In the genomic region with DNA sequence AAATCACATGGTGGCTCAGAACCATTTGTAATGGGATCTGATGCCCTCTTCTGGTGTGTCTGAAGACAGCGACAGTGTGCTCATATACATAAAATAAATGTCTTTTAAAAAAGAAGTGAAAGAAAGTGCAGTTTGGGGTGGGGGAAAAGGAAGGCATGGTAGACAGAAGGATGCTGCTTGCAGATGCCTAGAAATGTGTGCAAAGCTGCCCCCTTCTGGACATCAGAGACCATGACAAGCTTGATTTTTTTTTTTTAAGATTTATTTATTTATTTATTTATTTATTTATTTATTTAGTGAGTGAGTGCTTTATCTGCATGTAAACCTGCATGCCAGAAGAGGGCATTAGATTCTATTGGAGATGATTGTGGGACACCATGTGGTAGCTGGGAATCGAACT, we compare ENCODE assay signal across 38 mouse cellular contexts. TPM values are rescaled to one million over a fixed set of nuclear protein-coding genes. Genes with fewer than 3 reads are reported as not detected.
DNase-seq lines count a peak whose midpoint lies in the region; ATAC-seq and TF ChIP-seq lines count a peak whose summit lies in the region.
"Had no signal": no experiment of that assay in that cellular context is flagged by ENCODE, and none has a peak within 500 bp of the region (broad histone marks: within the 10 kb centered on the region; RNA-seq: fewer than 3 reads in every experiment).

No protein-coding gene starts in this region.

- no peak overlapping the region for H3K4me3 ChIP-seq in kidney, postnatal 0 days (replicated peaks; ENCODE audit: low read depth, low read length)
- no peak overlapping the region for H3K4me3 ChIP-seq in lung, embryonic 14.5 days (ENCODE audit: low read depth, low read length)
- no peak overlapping the region for H3K4me3 ChIP-seq in MEL (ENCODE audit: control insufficient read depth in 1 of 2, insufficient read depth in 1 of 2, low read depth in 2 of 2, low read length in 2 of 2)
- H3K4me3 ChIP-seq in stomach, postnatal 0 days (ENCODE audit: low read depth, low read length): no peak overlapping the region
- H3K4me3 ChIP-seq: embryonic facial prominence, embryonic 10.5 days; embryonic facial prominence, embryonic 15.5 days; forebrain, embryonic 13.5 days; heart, embryonic 12.5 days; hindbrain, embryonic 15.5 days; limb, embryonic 10.5 days; limb, embryonic 15.5 days; midbrain, embryonic 13.5 days; neural tube, embryonic 13.5 days had no signal

- no peaks in the 10 kb centered on the region for H3K36me3 ChIP-seq in kidney, postnatal 0 days (ENCODE audit: insufficient read depth, low read length)
- no peaks in the 10 kb centered on the region for H3K36me3 ChIP-seq in lung, embryonic 14.5 days (ENCODE audit: insufficient read depth)
- no peaks in the 10 kb centered on the region for H3K36me3 ChIP-seq in MEL (ENCODE audit: control insufficient read depth in 1 of 2, insufficient read depth in 2 of 2, low read length in 2 of 2)
- H3K36me3 ChIP-seq in stomach, postnatal 0 days (ENCODE audit: control insufficient read depth, insufficient read depth, low read length): no peaks in the 10 kb centered on the region
- H3K36me3 ChIP-seq: embryonic facial prominence, embryonic 10.5 days; embryonic facial prominence, embryonic 15.5 days; heart, embryonic 12.5 days; hindbrain, embryonic 15.5 days; limb, embryonic 10.5 days; limb, embryonic 15.5 days; midbrain, embryonic 13.5 days; neural tube, embryonic 13.5 days had no signal

- H3K27me3 ChIP-seq in kidney, postnatal 0 days (ENCODE audit: insufficient read depth, low read length): 0 out of 2 replicates have a peak, but pooled peaks cover 4% of the 10 kb centered on the region
- no peaks in the 10 kb centered on the region for H3K27me3 ChIP-seq in lung, embryonic 14.5 days (ENCODE audit: insufficient read depth, low read length)
- peaks cover 0 to 1% of the 10 kb centered on the region in 2 experiments; a peak in 1 of 4 replicates for H3K27me3 ChIP-seq in MEL (ENCODE audit: control insufficient read depth in 1 of 2, insufficient read depth in 2 of 2, low read length in 2 of 2)
- H3K27me3 ChIP-seq in stomach, postnatal 0 days (ENCODE audit: control insufficient read depth, insufficient read depth, low read length): no peaks in the 10 kb centered on the region

- H3K9ac ChIP-seq in kidney, postnatal 0 days (ENCODE audit: low read depth, low read length): no peak overlapping the region
- no peak overlapping the region for H3K9ac ChIP-seq in lung, embryonic 14.5 days
- no peak overlapping the region for H3K9ac ChIP-seq in MEL (ENCODE audit: control insufficient read depth, low read depth, low read length, poor library complexity, severe bottlenecking)
- H3K9ac ChIP-seq in stomach, postnatal 0 days (ENCODE audit: low read length): no peak overlapping the region
- H3K9ac ChIP-seq: embryonic facial prominence, embryonic 15.5 days; forebrain, embryonic 13.5 days; heart, embryonic 12.5 days; hindbrain, embryonic 15.5 days; limb, embryonic 15.5 days; midbrain, embryonic 13.5 days; neural tube, embryonic 13.5 days had no signal

- TF ChIP-seq EP300 in MEL (IDR thresholded peaks at IDR 0.05; ENCODE audit: low read depth in 1 of 2, low read length in 2 of 2): no peak
- TF ChIP-seq EP300 in stomach, postnatal 0 days (optimal IDR thresholded peaks at IDR 0.05): no peak

- DNase-seq in kidney, postnatal 0 days (ENCODE audit: low spot score): no peak
- no peak for DNase-seq in kidney, postnatal 14 days
- no peak for DNase-seq in lung, embryonic 14.5 days
- no peak for DNase-seq in lung, postnatal 14 days
- DNase-seq in MEL (ENCODE audit: low read depth, low spot score): peak; percentile 19
- DNase-seq in stomach, postnatal 0 days (ENCODE audit: low spot score): no peak
- no peak for DNase-seq in embryo, embryonic 9.5 days (ENCODE audit: extremely low spot score)
- DNase-seq in embryo, embryonic 11 days: no peak
- DNase-seq: adrenal gland, postnatal 25 days; cerebellum, adult 18-20 months; cerebellum, postnatal 10 days; gastrocnemius, postnatal 10 days; heart, adult 11 months; heart, postnatal 4 days; kidney, adult 8-10 months; kidney, postnatal 10 days; right cerebral cortex, postnatal 14 days had no signal

- H3K27ac ChIP-seq in kidney, postnatal 0 days: no peak overlapping the region
- H3K27ac ChIP-seq in lung, embryonic 14.5 days (ENCODE audit: low read depth): no peak overlapping the region
- no peak overlapping the region for H3K27ac ChIP-seq in MEL (ENCODE audit: control insufficient read depth, low read depth, low read length)
- H3K27ac ChIP-seq in stomach, postnatal 0 days (replicated peaks): no peak overlapping the region
- H3K27ac ChIP-seq: embryonic facial prominence, embryonic 10.5 days; embryonic facial prominence, embryonic 15.5 days; forebrain, embryonic 13.5 days; hindbrain, embryonic 15.5 days; limb, embryonic 10.5 days; limb, embryonic 15.5 days; macrophage; midbrain, embryonic 13.5 days; neural tube, embryonic 13.5 days had no signal

- no peak overlapping the region for H3K4me2 ChIP-seq in kidney, postnatal 0 days (ENCODE audit: low read length)
- no peak overlapping the region for H3K4me2 ChIP-seq in lung, embryonic 14.5 days
- no peak overlapping the region for H3K4me2 ChIP-seq in stomach, postnatal 0 days (replicated peaks; ENCODE audit: low read depth)
- H3K4me2 ChIP-seq: embryonic facial prominence, embryonic 15.5 days; forebrain, embryonic 13.5 days; heart, embryonic 12.5 days; hindbrain, embryonic 15.5 days; limb, embryonic 15.5 days; midbrain, embryonic 13.5 days; neural tube, embryonic 13.5 days had no signal

- ATAC-seq in kidney, postnatal 0 days (replicated peaks; ENCODE audit: low FRiP score, low read depth): no peak
- ATAC-seq in lung, embryonic 14.5 days (ENCODE audit: insufficient read depth): no peak
- ATAC-seq in stomach, postnatal 0 days (ENCODE audit: low FRiP score, low TSS enrichment): no peak
- ATAC-seq: forebrain, embryonic 13.5 days; lung, postnatal 0 days; midbrain, embryonic 13.5 days had no signal

- H3K79me2 ChIP-seq in MEL (ENCODE audit: control insufficient read depth, insufficient read depth, low read length, poor library complexity): no peaks in the 10 kb centered on the region

- WGBS in kidney, postnatal 0 days: 95% methylated on average over 2 of the region's 2 CpGs
- WGBS in lung, embryonic 14.5 days: 90% methylated on average over 2 of the region's 2 CpGs
- WGBS in stomach, postnatal 0 days: 92% methylated on average over 2 of the region's 2 CpGs

- no peaks in the 10 kb centered on the region for H3K4me1 ChIP-seq in kidney, postnatal 0 days (replicated peaks; ENCODE audit: insufficient read depth, low read length)
- no peaks in the 10 kb centered on the region for H3K4me1 ChIP-seq in lung, embryonic 14.5 days (ENCODE audit: insufficient read depth)
- H3K4me1 ChIP-seq in MEL (ENCODE audit: control insufficient read depth in 1 of 2, insufficient read depth in 2 of 2, low read length in 2 of 2): no peaks in the 10 kb centered on the region
- no peaks in the 10 kb centered on the region for H3K4me1 ChIP-seq in stomach, postnatal 0 days (replicated peaks; ENCODE audit: control insufficient read depth, insufficient read depth)
- H3K4me1 ChIP-seq: embryonic facial prominence, embryonic 15.5 days; hindbrain, embryonic 15.5 days; neural tube, embryonic 13.5 days had no signal

- no peaks in the 10 kb centered on the region for H3K9me3 ChIP-seq in kidney, postnatal 0 days (replicated peaks; ENCODE audit: low read length)
- no peaks in the 10 kb centered on the region for H3K9me3 ChIP-seq in lung, embryonic 14.5 days (ENCODE audit: low read depth, low read length)
- no peaks in the 10 kb centered on the region for H3K9me3 ChIP-seq in MEL (replicated peaks; ENCODE audit: insufficient read depth, low read length)
- no peaks in the 10 kb centered on the region for H3K9me3 ChIP-seq in stomach, postnatal 0 days (ENCODE audit: control insufficient read depth, low read length)
- H3K9me3 ChIP-seq: embryonic facial prominence, embryonic 15.5 days; hindbrain, embryonic 15.5 days; limb, embryonic 10.5 days; limb, embryonic 15.5 days; midbrain, embryonic 13.5 days; neural tube, embryonic 13.5 days had no signal

- peak; percentile 31; the same call in 1 of the 2 replicates for TF ChIP-seq CTCF in kidney, postnatal 0 days (IDR thresholded peaks at IDR 0.05; ENCODE audit: low read depth)
- peak; percentile 10; the same call in 1 of the 2 replicates for TF ChIP-seq CTCF in lung, embryonic 14.5 days (IDR thresholded peaks at IDR 0.05; ENCODE audit: low read depth)
- TF ChIP-seq CTCF in MEL (IDR thresholded peaks at IDR 0.05 in 2 of 3, conservative IDR thresholded peaks at IDR 0.05 in 1 of 3; ENCODE audit: control insufficient read depth in 1 of 3, insufficient read depth in 1 of 3, low read depth in 2 of 3, low read length in 3 of 3, poor library complexity in 1 of 3, severe bottlenecking in 1 of 3): peak in 2 of 3 experiments; percentile 14 to 20; a peak in 2 of 6 replicates
- TF ChIP-seq CTCF in stomach, postnatal 0 days (IDR thresholded peaks at IDR 0.05; ENCODE audit: low read depth): peak; percentile 27

- no peak for TF ChIP-seq RAD21 in MEL (IDR thresholded peaks at IDR 0.05; ENCODE audit: low read depth, low read length)

- TF ChIP-seq POLR2A in MEL (IDR thresholded peaks at IDR 0.05; ENCODE audit: control insufficient read depth in 1 of 2, insufficient read depth in 1 of 2, low read depth in 1 of 2, low read length in 2 of 2, poor library complexity in 1 of 2): no peak

RNA-seq across cellular contexts. Expression of a gene that starts 11.7 kb away (rescaled TPM):
- not detected in 2 replicates for polyA plus RNA-seq in kidney, postnatal 0 days (2015; fragmentation: Nextera tagmentation; extraction: Ambion mirVana)
- 0.05 TPM in 1 of 2 replicates, not detected in the other for polyA plus RNA-seq in lung, embryonic 14.5 days (2014; fragmentation: Nextera tagmentation; extraction: Ambion mirVana)
- not detected in 2 replicates for total RNA-seq in MEL (2012; rRNA removed)
- not detected for polyA plus RNA-seq in MEL (2012; ENCODE audit: insufficient read depth in 1 of 2, insufficient read length in 2 of 2, low read depth in 1 of 2, low replicate concordance in 2 of 2, missing spikeins in 1 of 2)
- polyA plus RNA-seq in stomach, postnatal 0 days (2015; fragmentation: Nextera tagmentation; extraction: Ambion mirVana): not detected in 2 replicates
- total RNA-seq: adrenal gland, adult 18-20 months; adrenal gland, postnatal 25 days; common myeloid progenitor, adult 5-6 weeks; heart, postnatal 4 days; megakaryocyte-erythroid progenitor cell, adult 5-6 weeks had no signal
- polyA plus RNA-seq: forebrain, embryonic 13.5 days; heart, embryonic 12.5 days; heart, postnatal 0 days; intestine, embryonic 14.5 days; liver, embryonic 16.5 days; lung, postnatal 0 days; macrophage; small intestine, adult 2 months; stomach, embryonic 14.5 days had no signal

RNA-seq across cellular contexts. Expression of a gene that starts 35.9 kb away (rescaled TPM):
- 12.1 and 16.9 TPM in 2 replicates for polyA plus RNA-seq in kidney, postnatal 0 days (2015; fragmentation: Nextera tagmentation; extraction: Ambion mirVana)
- 8.7 and 11.3 TPM in 2 replicates for polyA plus RNA-seq in lung, embryonic 14.5 days (2014; fragmentation: Nextera tagmentation; extraction: Ambion mirVana)
- total RNA-seq in MEL (2012; rRNA removed): 3.5 TPM in 2 replicates
- 1 to 10 TPM in 1 of 2 experiments, not detected in 1; 7.1 TPM for polyA plus RNA-seq in MEL (2012; ENCODE audit: insufficient read depth in 1 of 2, insufficient read length in 2 of 2, low read depth in 1 of 2, low replicate concordance in 2 of 2, missing spikeins in 1 of 2)
- polyA plus RNA-seq in stomach, postnatal 0 days (2015; fragmentation: Nextera tagmentation; extraction: Ambion mirVana): 6.0 and 6.1 TPM in 2 replicates

RNA-seq across cellular contexts. Expression of a gene that starts 59.5 kb away (rescaled TPM):
- not detected in 2 replicates for polyA plus RNA-seq in kidney, postnatal 0 days (2015; fragmentation: Nextera tagmentation; extraction: Ambion mirVana)
- not detected in 2 replicates for polyA plus RNA-seq in lung, embryonic 14.5 days (2014; fragmentation: Nextera tagmentation; extraction: Ambion mirVana)
- total RNA-seq in MEL (2012; rRNA removed): not detected in 2 replicates
- not detected for polyA plus RNA-seq in MEL (2012; ENCODE audit: insufficient read depth in 1 of 2, insufficient read length in 2 of 2, low read depth in 1 of 2, low replicate concordance in 2 of 2, missing spikeins in 1 of 2)
- polyA plus RNA-seq in stomach, postnatal 0 days (2015; fragmentation: Nextera tagmentation; extraction: Ambion mirVana): 0.02 TPM in 1 of 2 replicates, not detected in the other
- total RNA-seq: adrenal gland, adult 18-20 months; adrenal gland, postnatal 25 days; common myeloid progenitor, adult 5-6 weeks; gastrocnemius, postnatal 10 days; heart, postnatal 4 days; layer of hippocampus, postnatal 14 days; megakaryocyte-erythroid progenitor cell, adult 5-6 weeks had no signal
- polyA plus RNA-seq: embryonic facial prominence, embryonic 10.5 days; forebrain, embryonic 13.5 days; heart, embryonic 12.5 days; heart, postnatal 0 days; intestine, embryonic 14.5 days; limb, embryonic 10.5 days; limb, embryonic 15.5 days; liver, embryonic 16.5 days; lung, postnatal 0 days; macrophage; midbrain, embryonic 13.5 days; neural tube, embryonic 13.5 days; small intestine, adult 2 months; stomach, embryonic 14.5 days; urinary bladder, adult 2 months had no signal
